Mouse (Mus musculus) hindbrain, embryonic 15.5 days (tissue): ENCODE measurements around the gene Mogat1. TPM values are rescaled to one million over a fixed set of nuclear protein-coding genes. Genes with fewer than 3 reads are reported as not detected.
"Not testable (repeated sequence)": the region's sequence is repeated elsewhere in the genome, so short reads cannot be mapped to it uniquely, and the experiment has no call there.

ENCODE experiments used
- ATAC-seq: fragments of 200-750 bp; cut with Nextera tagmentation; 2 replicates; pipeline ENCODE4 v1.8.0; 2017; ENCODE audit warnings: low read depth, moderate number of reproducible peaks, moderate TSS enrichment; ENCODE audit not compliant: low FRiP score
- H3K27ac ChIP-seq: fragments of 300-500 bp; sonication (generic); replicated peaks from 2 replicates; pipeline ENCODE4 v1.5.1; 2015; ENCODE audit warnings: mild to moderate bottlenecking, inconsistent platforms
- H3K27me3 ChIP-seq: fragments of 300-500 bp; sonication (generic); 2 replicates; pipeline ENCODE4 v1.6.1; 2015; ENCODE audit warnings: control low read depth, inconsistent platforms
- H3K36me3 ChIP-seq: fragments of 300-500 bp; sonication (generic); 2 replicates; pipeline ENCODE4 v1.6.1; 2015; ENCODE audit warnings: control low read depth, inconsistent platforms
- H3K4me1 ChIP-seq: fragments of 300-500 bp; sonication (generic); replicated peaks from 2 replicates; pipeline ENCODE4 v1.6.1; 2015; ENCODE audit warnings: control low read depth, inconsistent platforms
- H3K4me2 ChIP-seq: fragments of 300-500 bp; sonication (generic); 2 replicates; pipeline ENCODE4 v1.6.1; 2015; ENCODE audit warnings: moderate library complexity, mild to moderate bottlenecking, inconsistent platforms
- H3K4me3 ChIP-seq: fragments of 300-500 bp; sonication (generic); 2 replicates; pipeline ENCODE4 v1.5.1; 2015; ENCODE audit warnings: mild to moderate bottlenecking, inconsistent platforms
- H3K9ac ChIP-seq: fragments of 300-500 bp; sonication (generic); 2 replicates; pipeline ENCODE4 v1.6.1; 2015; ENCODE audit warnings: inconsistent platforms
- H3K9me3 ChIP-seq: fragments of 300-500 bp; sonication (generic); 2 replicates; pipeline ENCODE4 v1.6.1; 2016; ENCODE audit warnings: control low read depth, inconsistent platforms
- WGBS: fragments of 180-500 bp; shearing (Covaris S2); methylation state at CpG from one replicate; pipeline ENCODE4 v1.1.7; 2015; 5-methylcytosine and 5-hydroxymethylcytosine counted together
- polyA plus RNA-seq: library from polyadenylated mRNA; unstranded; fragments of >200 nt; fragmentation: Nextera tagmentation; extraction: Ambion mirVana; gene quantifications from 2 replicates; pipeline ENCODE4 v1.2.1, GENCODE M21; 2015

Mogat1 gene
- polyA plus RNA-seq, 1 experiment from 2014 or later, result 1.4 TPM

- Histone ChIP-seq H3K9me3 (no peaks in the 10 kb centered on the region), H3K27ac (no peak overlapping the region), H3K9ac (no peak overlapping the region), H3K4me2 (no peak overlapping the region), H3K4me3 (no peak overlapping the region), H3K36me3 (no peaks in the 10 kb centered on the region), H3K27me3 (no peaks in the 10 kb centered on the region), H3K4me1 (peaks cover 25% of the 10 kb centered on the region)
- ATAC-seq, result no peak
- whole genome bisulfite sequencing, result 77% methylated on average over 6 of the region's 6 CpGs
These were observed 28.4 kb downstream of the Mogat1 start for GRCm38 (mm10) chr1:78539166-78539565.

- not testable (repeated sequence) for H3K9ac ChIP-seq, H3K4me1 ChIP-seq, H3K4me2 ChIP-seq, H3K36me3 ChIP-seq, H3K27me3 ChIP-seq, H3K4me3 ChIP-seq, ATAC-seq, H3K9me3 ChIP-seq, H3K27ac ChIP-seq
- WGBS, result 88% methylated on average over 1 of the region's 1 CpGs
These were observed 32.8 kb downstream of the Mogat1 start for GRCm38 (mm10) chr1:78543631-78544030.

GRCm38 (mm10) chr1:78546258-78546657, 35.5 kb downstream of the Mogat1 start:
- ATAC-seq, result no peak
- no peak overlapping the region for H3K4me3 ChIP-seq
- H3K36me3 ChIP-seq, result no peaks in the 10 kb centered on the region
- WGBS, result 84% methylated on average over 9 of the region's 9 CpGs
- H3K27me3 ChIP-seq, result no peaks in the 10 kb centered on the region
- H3K4me2 ChIP-seq, result no peak overlapping the region
- H3K4me1 ChIP-seq, result no peaks in the 10 kb centered on the region
- no peaks in the 10 kb centered on the region for H3K9me3 ChIP-seq
- H3K27ac ChIP-seq, result no peak overlapping the region
- no peak overlapping the region for H3K9ac ChIP-seq

- H3K9me3 ChIP-seq, result no peaks in the 10 kb centered on the region
- no peaks in the 10 kb centered on the region for H3K4me1 ChIP-seq
- H3K9ac ChIP-seq, result no peak overlapping the region
- no peaks in the 10 kb centered on the region for H3K36me3 ChIP-seq
- H3K4me2 ChIP-seq, result no peak overlapping the region
- no peaks in the 10 kb centered on the region for H3K27me3 ChIP-seq
- ATAC-seq, result no peak
- H3K27ac ChIP-seq, result no peak overlapping the region
- 40% methylated on average over 6 of the region's 6 CpGs for WGBS
- no peak overlapping the region for H3K4me3 ChIP-seq
These were observed 38.2 kb downstream of the Mogat1 start for GRCm38 (mm10) chr1:78548961-78549360.

- Histone ChIP-seq H3K4me3 (no peak overlapping the region), H3K27me3 (no peaks in the 10 kb centered on the region), H3K9ac (no peak overlapping the region), H3K27ac (no peak overlapping the region), H3K4me1 (no peaks in the 10 kb centered on the region), H3K9me3 (no peaks in the 10 kb centered on the region), H3K4me2 (no peak overlapping the region), H3K36me3 (no peaks in the 10 kb centered on the region)
- WGBS, result 84% methylated on average over 8 of the region's 8 CpGs
- ATAC-seq, result no peak
These were observed 43.3 kb downstream of the Mogat1 start for GRCm38 (mm10) chr1:78554012-78554666.

- H3K27ac ChIP-seq, result no peak overlapping the region
- 69% methylated on average over 2 of the region's 2 CpGs for WGBS
- ATAC-seq, result no peak
- H3K4me1 ChIP-seq, result no peaks in the 10 kb centered on the region
- H3K36me3 ChIP-seq, result no peaks in the 10 kb centered on the region
- 0 out of 2 replicates have a peak, but pooled peaks cover 6% of the 10 kb centered on the region for H3K9me3 ChIP-seq
- no peak overlapping the region for H3K4me3 ChIP-seq
- no peaks in the 10 kb centered on the region for H3K27me3 ChIP-seq
- H3K9ac ChIP-seq, result no peak overlapping the region
- H3K4me2 ChIP-seq, result no peak overlapping the region
These were observed 56.2 kb downstream of the Mogat1 start for GRCm38 (mm10) chr1:78566963-78567362.

GRCm38 (mm10) chr1:78567421-78567820, 56.6 kb downstream of the Mogat1 start:
- Histone ChIP-seq H3K4me1 (no peaks in the 10 kb centered on the region), H3K9ac (no peak overlapping the region)

GRCm38 (mm10) chr1:78567834-78568507, 57.2 kb downstream of the Mogat1 start:
- H3K4me2 ChIP-seq, result no peak overlapping the region
- WGBS, result 52% methylated on average over 8 of the region's 8 CpGs
- H3K27me3 ChIP-seq, result no peaks in the 10 kb centered on the region
- H3K36me3 ChIP-seq, result no peaks in the 10 kb centered on the region
- ATAC-seq, result no peak
- no peak overlapping the region for H3K9ac ChIP-seq
- H3K4me3 ChIP-seq, result no peak overlapping the region
- H3K27ac ChIP-seq, result no peak overlapping the region
- no peaks in the 10 kb centered on the region for H3K4me1 ChIP-seq
- H3K9me3 ChIP-seq, result 0 out of 2 replicates have a peak, but pooled peaks cover 6% of the 10 kb centered on the region

More at GRCm38 (mm10) chr1:78567421-78567820, 56.6 kb downstream of the Mogat1 start:
- 0 out of 2 replicates have a peak, but pooled peaks cover 6% of the 10 kb centered on the region for H3K9me3 ChIP-seq
- no peaks in the 10 kb centered on the region for H3K36me3 ChIP-seq
- ATAC-seq, result no peak
- H3K4me2 ChIP-seq, result no peak overlapping the region
- no peaks in the 10 kb centered on the region for H3K27me3 ChIP-seq
- H3K27ac ChIP-seq, result no peak overlapping the region
- no peak overlapping the region for H3K4me3 ChIP-seq
- 49% methylated on average over 6 of the region's 6 CpGs for WGBS

GRCm38 (mm10) chr1:78569617-78570016, 58.8 kb downstream of the Mogat1 start:
- no peak overlapping the region for H3K4me2 ChIP-seq
- no peaks in the 10 kb centered on the region for H3K4me1 ChIP-seq
- H3K36me3 ChIP-seq, result no peaks in the 10 kb centered on the region
- H3K27ac ChIP-seq, result no peak overlapping the region
- H3K27me3 ChIP-seq, result no peaks in the 10 kb centered on the region
- no peak for ATAC-seq
- no peak overlapping the region for H3K4me3 ChIP-seq
- H3K9ac ChIP-seq, result no peak overlapping the region
- 84% methylated on average over 5 of the region's 5 CpGs for WGBS
- H3K9me3 ChIP-seq, result no peaks in the 10 kb centered on the region

GRCm38 (mm10) chr1:78585080-78585479, 74.3 kb downstream of the Mogat1 start:
- Histone ChIP-seq H3K9me3 (no peaks in the 10 kb centered on the region), H3K9ac (no peak overlapping the region), H3K4me3 (no peak overlapping the region)

GRCm38 (mm10) chr1:78586986-78587385, 76.2 kb downstream of the Mogat1 start:
- Histone ChIP-seq H3K27ac (no peak overlapping the region), H3K4me3 (no peak overlapping the region), H3K4me1 (no peaks in the 10 kb centered on the region), H3K27me3 (no peaks in the 10 kb centered on the region), H3K4me2 (no peak overlapping the region), H3K36me3 (no peaks in the 10 kb centered on the region), H3K9me3 (no peaks in the 10 kb centered on the region), H3K9ac (no peak overlapping the region)
- no peak for ATAC-seq
- WGBS, result 64% methylated on average over 4 of the region's 4 CpGs

More at GRCm38 (mm10) chr1:78585080-78585479, 74.3 kb downstream of the Mogat1 start:
- ATAC-seq, result no peak
- Histone ChIP-seq H3K27me3 (no peaks in the 10 kb centered on the region), H3K27ac (no peak overlapping the region), H3K4me1 (no peaks in the 10 kb centered on the region), H3K4me2 (no peak overlapping the region), H3K36me3 (no peaks in the 10 kb centered on the region)
- WGBS, result 92% methylated on average over 2 of the region's 2 CpGs
